Mouse (Mus musculus): ENCODE data around the gene Kcna2.
A peak's percentile ranks its signal among the peaks of the same experiment; 100 is the strongest.

The Kcna2 gene

DNA sequence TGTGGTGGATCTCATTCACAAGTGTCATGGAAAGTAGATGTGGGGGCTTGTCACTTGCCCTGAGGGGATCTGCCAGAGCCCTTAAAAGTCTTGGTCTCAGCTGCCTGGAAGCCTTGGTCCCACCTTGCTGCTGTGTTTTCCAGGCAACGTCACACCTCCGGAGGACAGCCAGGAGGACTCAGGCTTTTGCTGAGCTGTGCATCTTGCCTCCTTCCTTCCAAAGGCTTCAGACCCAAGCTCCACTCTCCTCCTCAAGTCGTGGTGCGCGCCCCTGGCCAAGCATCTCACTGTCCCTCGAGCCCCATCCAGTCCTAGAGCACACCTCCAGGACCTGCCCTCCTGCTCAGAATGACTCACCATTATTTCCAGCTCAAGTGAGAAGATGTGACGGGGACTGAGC is 2.1 kb downstream of the Kcna2 start:
- no peak for DNase-seq

DNA sequence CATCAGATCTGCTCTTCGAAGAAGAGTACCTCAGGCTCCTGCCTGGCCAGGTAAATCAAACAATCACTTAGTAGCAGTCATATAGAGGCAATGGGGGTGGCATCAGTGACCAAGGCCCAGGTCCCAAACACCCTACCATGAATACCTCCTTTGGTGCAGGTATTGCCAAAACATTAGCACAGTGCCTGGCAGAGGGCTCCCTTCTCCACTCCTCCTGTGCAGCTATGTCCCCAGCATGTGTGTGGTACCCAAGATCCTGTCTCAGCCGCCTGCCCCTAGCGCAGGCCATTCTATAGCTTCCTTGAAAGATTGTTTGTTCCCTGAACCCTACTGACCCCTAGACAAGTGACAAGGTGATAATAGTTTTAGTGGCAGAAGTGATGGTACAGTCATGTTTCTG is 2.5 kb downstream of the Kcna2 start:
- no peak for DNase-seq

DNA sequence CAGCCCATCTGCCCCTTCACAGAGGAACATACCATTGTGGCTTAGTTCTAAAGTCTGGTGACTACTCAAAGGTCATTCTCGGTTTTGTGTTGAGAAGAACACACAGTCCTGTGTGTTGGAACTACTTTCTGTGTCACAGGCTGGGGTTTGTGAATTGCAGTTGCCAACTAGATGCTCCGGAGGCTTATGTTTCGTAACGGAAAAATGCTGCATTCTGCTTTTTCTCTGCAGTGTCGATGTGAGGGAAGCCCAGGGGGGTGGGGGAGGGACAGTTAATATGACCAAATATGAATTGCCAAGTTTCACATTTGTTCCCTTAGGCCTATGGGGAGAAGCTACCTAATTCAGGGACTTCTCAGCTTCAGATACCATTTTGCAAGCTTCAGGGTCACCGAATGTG is 5.0 kb downstream of the Kcna2 start:
- no peak for DNase-seq

- no peak for DNase-seq
Observed at GRCm38 (mm10) chr3:107112498-107112897, 11.6 kb downstream of the Kcna2 start.

- DNase-seq: no peak
Observed at GRCm38 (mm10) chr3:107112932-107113659, 12.2 kb downstream of the Kcna2 start.

GRCm38 (mm10) chr3:107113771-107114737 is 13.1 kb downstream of the Kcna2 start:
- no peak for DNase-seq

DNA sequence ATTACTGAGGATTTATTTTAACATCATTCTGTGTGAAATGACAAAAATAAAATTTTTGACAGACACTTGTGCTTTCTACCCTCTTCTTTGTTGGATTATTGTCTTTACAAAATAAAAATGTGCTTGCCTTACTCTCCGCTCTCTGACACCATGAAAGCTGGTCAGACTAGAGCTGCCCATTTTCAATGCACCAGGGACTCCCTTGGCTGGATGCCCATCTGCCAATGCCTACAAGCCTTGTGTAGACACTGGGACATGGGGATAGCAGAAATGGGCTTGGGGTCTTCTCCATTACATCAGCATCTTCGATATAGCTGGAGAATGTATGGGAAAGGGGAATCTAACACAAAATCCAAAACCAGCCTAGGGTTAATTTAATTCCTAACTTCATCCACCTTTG is 14.0 kb downstream of the Kcna2 start:
- no peak for DNase-seq

DNA sequence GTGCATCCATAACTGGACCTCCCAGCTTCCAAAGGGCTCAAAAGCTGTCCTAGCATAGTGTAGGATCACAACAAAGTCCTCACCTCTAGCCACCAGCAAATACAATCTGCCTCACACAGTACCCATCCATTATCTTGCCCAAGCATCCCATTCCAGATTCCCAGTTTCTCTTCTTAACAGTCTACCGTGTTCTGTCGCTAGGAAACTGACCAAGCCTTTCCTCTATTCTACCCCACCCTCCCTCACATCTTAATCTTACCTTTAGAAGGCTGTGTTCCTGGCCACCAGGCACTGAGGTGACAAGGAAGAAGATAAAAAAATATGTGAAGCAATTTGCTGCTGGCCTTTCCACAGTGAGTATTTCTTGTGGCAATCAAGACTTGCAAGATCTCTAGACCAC is 14.8 kb downstream of the Kcna2 start:
- no peak for DNase-seq

DNA sequence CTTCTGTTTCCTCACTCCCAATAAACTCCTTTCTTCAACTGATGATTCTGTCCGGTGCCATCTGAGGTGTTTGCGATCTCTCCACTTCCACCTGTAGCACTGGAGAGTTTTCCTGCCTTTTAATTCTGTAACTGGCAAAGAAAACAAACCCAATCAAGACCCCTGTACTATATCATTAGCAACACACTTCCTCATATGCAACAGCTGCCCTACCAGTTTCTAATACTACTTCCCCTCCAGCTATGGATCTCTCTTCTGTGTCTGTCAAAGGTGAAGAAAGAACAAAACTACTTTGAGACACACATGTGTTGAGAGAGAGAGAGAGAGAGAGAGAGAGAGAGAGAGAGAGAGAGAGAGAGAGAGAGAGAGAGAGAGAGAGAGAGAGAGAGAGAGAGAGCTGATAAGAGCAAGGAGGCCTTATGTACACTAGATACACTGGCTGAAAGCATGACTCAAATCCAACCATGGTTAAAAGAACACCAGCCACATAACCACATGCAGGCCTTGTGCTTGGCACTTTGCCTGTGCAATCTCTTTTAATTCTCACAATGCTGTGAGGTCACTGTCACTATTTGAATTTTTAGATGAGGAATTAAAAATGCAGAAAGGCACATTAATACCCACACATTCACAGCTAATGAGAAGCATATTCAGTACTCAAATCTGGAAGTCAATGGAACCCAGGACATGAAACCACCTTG is 19.1 kb downstream of the Kcna2 start:
- DNase-seq: no peak

DNA sequence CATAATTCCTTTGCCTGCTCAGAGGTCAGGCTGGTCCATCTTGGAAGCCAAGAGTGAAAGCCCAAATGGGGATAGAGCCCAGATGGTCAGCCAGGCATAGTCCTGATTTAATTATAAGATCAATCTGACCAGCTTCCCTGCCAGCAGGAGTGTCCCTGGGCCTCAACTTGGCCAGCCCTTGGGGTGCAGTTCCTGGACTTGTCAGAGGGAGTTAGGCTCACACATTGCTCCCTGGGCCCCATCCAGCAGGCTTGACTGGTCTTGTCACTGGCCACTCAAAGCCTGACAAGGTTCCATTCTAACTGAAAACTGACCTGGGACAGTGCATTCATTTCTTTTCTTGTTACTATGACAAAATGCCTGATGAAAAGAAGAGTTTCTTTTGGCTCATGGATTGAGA is 21.4 kb downstream of the Kcna2 start:
- no peak for DNase-seq

- no peak for DNase-seq
Observed at GRCm38 (mm10) chr3:107127667-107128066, 26.7 kb downstream of the Kcna2 start.

GRCm38 (mm10) chr3:107128421-107128820 is 27.5 kb downstream of the Kcna2 start:
- DNase-seq: no peak

DNA sequence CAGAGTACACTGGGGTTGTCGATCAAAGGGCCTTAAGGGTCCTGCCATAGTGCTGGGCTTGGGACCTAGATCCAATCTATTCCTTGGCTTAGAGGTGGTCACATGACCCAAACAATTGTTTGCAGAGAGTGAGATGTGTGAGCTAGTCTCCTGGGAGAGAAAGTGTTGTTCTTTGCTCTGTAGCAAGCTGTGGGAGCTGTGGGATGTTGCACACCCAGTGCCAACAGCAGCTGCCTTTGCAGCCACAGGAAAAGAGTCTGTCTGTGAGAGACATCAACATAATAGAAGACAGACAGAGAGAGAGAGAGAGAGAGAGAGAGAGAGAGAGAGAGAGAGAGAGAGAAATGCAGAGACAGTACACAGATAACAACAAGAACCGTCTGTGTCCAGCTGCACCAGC is 28.3 kb downstream of the Kcna2 start:
- no peak for DNase-seq

- peak; percentile 57 for DNase-seq
Observed at GRCm38 (mm10) chr3:107130661-107131326, 29.8 kb downstream of the Kcna2 start.

- no peak for DNase-seq
Observed at GRCm38 (mm10) chr3:107131846-107132245, 30.9 kb downstream of the Kcna2 start.

GRCm38 (mm10) chr3:107132651-107133050 is 31.7 kb downstream of the Kcna2 start:
- no peak for DNase-seq

- DNase-seq: no peak
Observed at GRCm38 (mm10) chr3:107134457-107134856, 33.5 kb downstream of the Kcna2 start.

GRCm38 (mm10) chr3:107147126-107147525 is 46.2 kb downstream of the Kcna2 start:
- DNase-seq: no peak

DNA sequence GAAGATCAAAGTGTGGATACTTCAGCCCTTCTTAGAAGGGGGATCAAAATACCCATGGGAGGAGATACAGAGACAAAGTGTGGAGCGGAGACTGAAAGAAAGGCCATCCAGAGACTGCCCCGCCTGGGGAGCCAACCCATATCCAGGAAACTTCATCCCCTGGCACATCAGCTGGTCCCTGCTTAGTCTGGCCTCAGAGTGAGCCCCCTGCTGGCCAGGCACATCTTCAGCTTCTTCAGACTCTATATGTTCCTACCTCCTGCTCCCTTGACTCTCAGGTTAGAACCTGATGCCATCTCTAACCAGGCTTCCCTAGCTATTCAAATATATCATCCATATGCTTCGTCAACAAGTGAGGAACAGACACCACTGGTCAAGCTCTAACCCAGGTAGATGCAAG is 48.1 kb downstream of the Kcna2 start:
- DNase-seq: peak; percentile 50

- DNase-seq: no peak
Observed at GRCm38 (mm10) chr3:107150469-107150868, 49.5 kb downstream of the Kcna2 start.

GRCm38 (mm10) chr3:107150872-107151540 is 50.1 kb downstream of the Kcna2 start:
- DNase-seq: no peak

All from kidney, adult 18-20 months (tissue).